Mouse (Mus musculus): ENCODE data around the gene Tpk1.

DNA sequence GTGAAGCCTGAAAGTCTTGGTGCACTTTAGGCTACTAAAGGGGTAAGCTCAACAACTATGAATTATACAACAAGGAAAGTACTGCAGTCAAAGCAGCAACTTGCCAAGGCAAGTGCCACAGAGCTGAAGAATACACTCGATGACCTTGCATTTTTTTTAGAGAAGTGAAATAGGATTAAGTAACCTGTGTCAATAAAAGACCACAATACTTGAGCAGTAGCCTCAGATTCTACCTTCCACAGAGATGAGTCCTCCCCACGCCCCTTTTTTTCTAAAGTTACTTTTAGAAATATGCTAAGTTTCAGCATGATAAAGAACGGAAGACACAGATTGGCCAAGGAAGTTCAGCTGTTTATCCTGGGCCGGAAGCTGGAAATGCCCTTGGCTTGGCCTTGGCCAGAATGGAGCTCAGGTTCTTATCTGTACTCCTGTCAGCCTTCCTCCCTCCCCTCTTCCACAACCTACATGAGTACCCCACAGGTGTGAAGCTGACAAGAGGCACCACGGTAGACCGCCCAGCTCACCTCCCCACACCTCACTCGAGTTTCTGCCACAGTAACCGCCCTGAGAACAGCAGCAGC lies 11.1 kb downstream of the Tpk1 start:
- TF ChIP-seq TAL1 (IDR thresholded peaks at IDR 0.05; ENCODE audit: low read length), result no peak
- TF ChIP-seq GATA1 (IDR thresholded peaks at IDR 0.05; ENCODE audit: low read length), result no peak

All from erythroblast, embryonic 14.5 days (primary cell).